Mouse (Mus musculus): ENCODE data around the gene Unc79. TPM values are rescaled to one million over a fixed set of nuclear protein-coding genes. Genes with fewer than 3 reads are reported as not detected.

Unc79 gene
- polyA plus RNA-seq, 1 experiment from 2014 or later, result 0.17 TPM

GRCm38 (mm10) chr12:103154927-103155326 lies 206.3 kb downstream of the Unc79 start:
- H3K27me3 ChIP-seq (ENCODE audit: control insufficient read depth, insufficient read depth, low read length), result no peaks in the 10 kb centered on the region
- no peak overlapping the region for H3K4me2 ChIP-seq (replicated peaks; ENCODE audit: low read depth)
- H3K4me3 ChIP-seq (ENCODE audit: low read depth, low read length), result no peak overlapping the region
- H3K36me3 ChIP-seq (ENCODE audit: control insufficient read depth, insufficient read depth, low read length), result no peaks in the 10 kb centered on the region
- H3K9me3 ChIP-seq (ENCODE audit: control insufficient read depth, low read length), result no peaks in the 10 kb centered on the region
- WGBS, result 65% methylated on average over 2 of the region's 2 CpGs
- no peak overlapping the region for H3K9ac ChIP-seq (ENCODE audit: low read length)
- no peak overlapping the region for H3K27ac ChIP-seq (replicated peaks)
- no peaks in the 10 kb centered on the region for H3K4me1 ChIP-seq (replicated peaks; ENCODE audit: control insufficient read depth, insufficient read depth)
- ATAC-seq (ENCODE audit: low FRiP score, low TSS enrichment), result no peak
- no peak for DNase-seq (ENCODE audit: low spot score)
- TF ChIP-seq CTCF (IDR thresholded peaks at IDR 0.05; ENCODE audit: low read depth), result peak; percentile 29; the same call in 1 of the 2 replicates
- no peak for TF ChIP-seq EP300 (optimal IDR thresholded peaks at IDR 0.05)

GRCm38 (mm10) chr12:103155406-103155805 lies 206.7 kb downstream of the Unc79 start:
- no peaks in the 10 kb centered on the region for H3K4me1 ChIP-seq (replicated peaks; ENCODE audit: control insufficient read depth, insufficient read depth)
- no peak for DNase-seq (ENCODE audit: low spot score)
- H3K36me3 ChIP-seq (ENCODE audit: control insufficient read depth, insufficient read depth, low read length), result no peaks in the 10 kb centered on the region
- no peaks in the 10 kb centered on the region for H3K9me3 ChIP-seq (ENCODE audit: control insufficient read depth, low read length)
- no peak overlapping the region for H3K9ac ChIP-seq (ENCODE audit: low read length)
- ATAC-seq (ENCODE audit: low FRiP score, low TSS enrichment), result no peak
- no peak overlapping the region for H3K27ac ChIP-seq (replicated peaks)
- no peak overlapping the region for H3K4me2 ChIP-seq (replicated peaks; ENCODE audit: low read depth)
- H3K4me3 ChIP-seq (ENCODE audit: low read depth, low read length), result no peak overlapping the region
- 64% methylated on average over 3 of the region's 3 CpGs for WGBS
- H3K27me3 ChIP-seq (ENCODE audit: control insufficient read depth, insufficient read depth, low read length), result no peaks in the 10 kb centered on the region
- no peak for TF ChIP-seq EP300 (optimal IDR thresholded peaks at IDR 0.05)
- no peak for TF ChIP-seq CTCF (IDR thresholded peaks at IDR 0.05; ENCODE audit: low read depth)

- no peak for ATAC-seq (ENCODE audit: low FRiP score, low TSS enrichment)
- Histone ChIP-seq H3K4me1 (replicated peaks; ENCODE audit: control insufficient read depth, insufficient read depth) (no peaks in the 10 kb centered on the region), H3K4me3 (ENCODE audit: low read depth, low read length) (no peak overlapping the region), H3K27me3 (ENCODE audit: control insufficient read depth, insufficient read depth, low read length) (no peaks in the 10 kb centered on the region), H3K27ac (replicated peaks) (no peak overlapping the region), H3K9me3 (ENCODE audit: control insufficient read depth, low read length) (no peaks in the 10 kb centered on the region), H3K9ac (ENCODE audit: low read length) (no peak overlapping the region), H3K36me3 (ENCODE audit: control insufficient read depth, insufficient read depth, low read length) (no peaks in the 10 kb centered on the region), H3K4me2 (replicated peaks; ENCODE audit: low read depth) (no peak overlapping the region)
- 63% methylated on average over 18 of the region's 18 CpGs for WGBS
- TF ChIP-seq CTCF (IDR thresholded peaks at IDR 0.05; ENCODE audit: low read depth) (no peak), EP300 (optimal IDR thresholded peaks at IDR 0.05) (no peak)
- DNase-seq (ENCODE audit: low spot score), result no peak
These were observed 208.7 kb downstream of the Unc79 start for GRCm38 (mm10) chr12:103157129-103157910.

- H3K27ac ChIP-seq (replicated peaks), result no peak overlapping the region
- DNase-seq (ENCODE audit: low spot score) (no peak), ATAC-seq (ENCODE audit: low FRiP score, low TSS enrichment) (no peak)
- H3K4me2 ChIP-seq (replicated peaks; ENCODE audit: low read depth), result no peak overlapping the region
- 65% methylated on average over 8 of the region's 8 CpGs for WGBS
- no peaks in the 10 kb centered on the region for H3K27me3 ChIP-seq (ENCODE audit: control insufficient read depth, insufficient read depth, low read length)
- no peak overlapping the region for H3K9ac ChIP-seq (ENCODE audit: low read length)
- no peak for TF ChIP-seq EP300 (optimal IDR thresholded peaks at IDR 0.05)
- no peak for TF ChIP-seq CTCF (IDR thresholded peaks at IDR 0.05; ENCODE audit: low read depth)
- no peaks in the 10 kb centered on the region for H3K36me3 ChIP-seq (ENCODE audit: control insufficient read depth, insufficient read depth, low read length)
- no peak overlapping the region for H3K4me3 ChIP-seq (ENCODE audit: low read depth, low read length)
- no peaks in the 10 kb centered on the region for H3K4me1 ChIP-seq (replicated peaks; ENCODE audit: control insufficient read depth, insufficient read depth)
- no peaks in the 10 kb centered on the region for H3K9me3 ChIP-seq (ENCODE audit: control insufficient read depth, low read length)
These were observed 210.4 kb downstream of the Unc79 start for GRCm38 (mm10) chr12:103159016-103159415.

- H3K4me2 ChIP-seq (replicated peaks; ENCODE audit: low read depth), result no peak overlapping the region
- no peaks in the 10 kb centered on the region for H3K4me1 ChIP-seq (replicated peaks; ENCODE audit: control insufficient read depth, insufficient read depth)
- H3K9ac ChIP-seq (ENCODE audit: low read length), result no peak overlapping the region
- no peak for ATAC-seq (ENCODE audit: low FRiP score, low TSS enrichment)
- H3K27me3 ChIP-seq (ENCODE audit: control insufficient read depth, insufficient read depth, low read length), result no peaks in the 10 kb centered on the region
- no peak for DNase-seq (ENCODE audit: low spot score)
- TF ChIP-seq CTCF (IDR thresholded peaks at IDR 0.05; ENCODE audit: low read depth), result no peak
- no peak for TF ChIP-seq EP300 (optimal IDR thresholded peaks at IDR 0.05)
- H3K36me3 ChIP-seq (ENCODE audit: control insufficient read depth, insufficient read depth, low read length), result no peaks in the 10 kb centered on the region
- no peaks in the 10 kb centered on the region for H3K9me3 ChIP-seq (ENCODE audit: control insufficient read depth, low read length)
- H3K4me3 ChIP-seq (ENCODE audit: low read depth, low read length), result no peak overlapping the region
- 74% methylated on average over 4 of the region's 4 CpGs for WGBS
- no peak overlapping the region for H3K27ac ChIP-seq (replicated peaks)
These were observed 212.1 kb downstream of the Unc79 start for GRCm38 (mm10) chr12:103160721-103161120.

GRCm38 (mm10) chr12:103163596-103163995 lies 214.9 kb downstream of the Unc79 start:
- ATAC-seq (ENCODE audit: low FRiP score, low TSS enrichment), result no peak
- Histone ChIP-seq H3K27ac (replicated peaks) (no peak overlapping the region), H3K27me3 (ENCODE audit: control insufficient read depth, insufficient read depth, low read length) (no peaks in the 10 kb centered on the region), H3K4me2 (replicated peaks; ENCODE audit: low read depth) (no peak overlapping the region), H3K9me3 (ENCODE audit: control insufficient read depth, low read length) (no peaks in the 10 kb centered on the region), H3K9ac (ENCODE audit: low read length) (no peak overlapping the region), H3K4me1 (replicated peaks; ENCODE audit: control insufficient read depth, insufficient read depth) (no peaks in the 10 kb centered on the region), H3K36me3 (ENCODE audit: control insufficient read depth, insufficient read depth, low read length) (no peaks in the 10 kb centered on the region), H3K4me3 (ENCODE audit: low read depth, low read length) (no peak overlapping the region)
- WGBS, result 69% methylated on average over 10 of the region's 10 CpGs
- DNase-seq (ENCODE audit: low spot score), result no peak
- no peak for TF ChIP-seq EP300 (optimal IDR thresholded peaks at IDR 0.05)
- TF ChIP-seq CTCF (IDR thresholded peaks at IDR 0.05; ENCODE audit: low read depth), result no peak
